Mouse (Mus musculus): ENCODE measurements around the gene Fastk. TPM values are rescaled to one million over a fixed set of nuclear protein-coding genes. Genes with fewer than 3 reads are reported as not detected.
"Not testable (repeated sequence)": the region's sequence is repeated elsewhere in the genome, so short reads cannot be mapped to it uniquely, and the experiment has no call there.

Fastk gene
- polyA plus RNA-seq, 1 experiment from 2014 or later: 125 TPM

DNA sequence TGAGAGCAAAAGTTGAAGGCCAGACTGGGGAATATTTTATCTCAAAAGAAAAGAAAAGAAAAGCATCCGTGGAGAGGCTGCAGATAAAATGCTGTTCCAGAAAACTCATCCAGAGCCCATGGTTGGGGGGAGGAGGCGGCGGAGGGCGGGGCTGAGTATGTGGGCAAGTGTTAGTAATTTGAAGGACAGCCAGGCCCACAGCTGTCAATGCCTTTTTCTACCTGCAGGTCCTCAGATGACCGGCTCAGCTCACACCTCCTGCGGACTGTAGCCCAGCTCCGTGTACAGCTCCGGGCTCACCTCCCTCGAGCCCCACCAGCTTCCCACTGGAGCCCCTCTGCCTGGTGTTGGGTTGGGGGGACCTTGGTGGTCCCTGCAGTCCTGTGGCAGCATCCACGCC is 45.4 kb downstream of the Fastk start:
- Histone ChIP-seq H3K9me3 (replicated peaks) (no peaks in the 10 kb centered on the region), H3K27ac (no peak overlapping the region), H3K4me1 (0 out of 2 replicates have a peak, but pooled peaks cover 8% of the 10 kb centered on the region), H3K27me3 (no peaks in the 10 kb centered on the region), H3K9ac (no peak overlapping the region), H3K4me2 (no peak overlapping the region), H3K4me3 (replicated peaks) (no peak overlapping the region), H3K36me3 (peaks cover 51% of the 10 kb centered on the region)
- no peak for ATAC-seq (replicated peaks; ENCODE audit: low FRiP score)
- WGBS: 89% methylated on average over 10 of the region's 10 CpGs

DNA sequence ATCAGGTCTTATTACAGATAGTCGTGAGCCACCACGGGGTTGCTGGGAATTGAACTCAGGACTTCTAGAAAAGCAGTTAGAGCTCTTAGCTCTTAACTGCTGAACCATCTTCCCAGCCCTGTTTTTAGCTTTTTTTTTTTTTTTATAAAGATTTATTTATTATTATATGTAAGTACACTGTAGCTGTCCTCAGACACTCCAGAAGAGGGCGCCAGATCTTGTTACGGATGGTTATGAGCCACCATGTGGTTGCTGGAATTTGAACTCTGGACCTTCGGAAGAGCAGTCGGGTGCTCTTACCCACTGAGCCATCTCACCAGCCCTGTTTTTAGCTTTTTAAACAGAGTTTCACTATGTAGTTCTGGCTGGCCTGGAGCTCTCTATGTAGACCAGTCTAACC is 48.8 kb downstream of the Fastk start:
- not testable (repeated sequence) for H3K4me3 ChIP-seq (replicated peaks); ATAC-seq (replicated peaks; ENCODE audit: low FRiP score); H3K27me3 ChIP-seq; H3K9ac ChIP-seq; H3K27ac ChIP-seq; H3K4me2 ChIP-seq; H3K9me3 ChIP-seq (replicated peaks)
- Histone ChIP-seq H3K36me3 (peaks cover 17% of the 10 kb centered on the region), H3K4me1 (peaks cover 20% of the 10 kb centered on the region)
- 91% methylated on average over 6 of the region's 6 CpGs for WGBS

DNA sequence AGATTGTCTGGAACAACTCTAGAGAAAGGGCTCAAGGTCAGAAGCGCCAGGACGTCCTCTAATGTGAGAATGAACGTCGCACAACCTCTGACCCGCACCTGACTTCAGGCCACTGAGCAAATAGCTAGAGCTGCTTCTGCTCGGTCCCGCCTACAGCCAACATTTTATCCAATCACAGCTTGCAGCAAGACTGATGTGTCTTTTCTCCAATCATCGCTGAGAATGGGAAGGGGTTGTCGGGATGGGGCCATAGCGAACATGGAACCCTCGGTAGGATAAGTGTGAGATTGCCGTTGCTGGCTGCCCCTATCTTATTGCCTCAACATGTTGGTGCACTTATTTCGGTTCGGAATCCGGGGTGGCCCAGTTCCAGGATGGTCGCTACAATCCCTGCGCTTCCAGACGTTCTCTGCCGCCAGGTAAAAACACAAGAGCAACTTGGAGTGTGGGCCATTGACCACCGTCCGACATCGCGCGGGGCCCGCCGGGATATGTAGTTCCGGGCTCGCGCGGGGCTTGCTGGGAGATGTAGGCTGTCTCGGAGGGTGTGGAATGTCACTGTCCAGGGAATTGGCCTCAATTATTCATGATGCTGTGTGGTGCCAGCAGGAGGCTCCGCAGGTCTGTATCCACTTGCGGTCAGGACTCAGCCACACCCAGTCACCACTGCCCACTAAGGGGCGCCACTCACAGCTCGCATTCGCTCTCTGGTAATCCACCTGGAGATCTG is 50.8 kb downstream of the Fastk start:
- ATAC-seq (replicated peaks; ENCODE audit: low FRiP score): peak; percentile 97
- Histone ChIP-seq H3K4me1 (peaks cover 25% of the 10 kb centered on the region), H3K27ac (peak overlapping the region; percentile 85), H3K27me3 (no peaks in the 10 kb centered on the region), H3K4me3 (replicated peaks) (peak overlapping the region; percentile 67), H3K36me3 (no peaks in the 10 kb centered on the region), H3K9me3 (replicated peaks) (no peaks in the 10 kb centered on the region), H3K9ac (peak overlapping the region; percentile 45), H3K4me2 (peak overlapping the region; percentile 60)
- 1% methylated on average over 36 of the region's 36 CpGs for WGBS

DNA sequence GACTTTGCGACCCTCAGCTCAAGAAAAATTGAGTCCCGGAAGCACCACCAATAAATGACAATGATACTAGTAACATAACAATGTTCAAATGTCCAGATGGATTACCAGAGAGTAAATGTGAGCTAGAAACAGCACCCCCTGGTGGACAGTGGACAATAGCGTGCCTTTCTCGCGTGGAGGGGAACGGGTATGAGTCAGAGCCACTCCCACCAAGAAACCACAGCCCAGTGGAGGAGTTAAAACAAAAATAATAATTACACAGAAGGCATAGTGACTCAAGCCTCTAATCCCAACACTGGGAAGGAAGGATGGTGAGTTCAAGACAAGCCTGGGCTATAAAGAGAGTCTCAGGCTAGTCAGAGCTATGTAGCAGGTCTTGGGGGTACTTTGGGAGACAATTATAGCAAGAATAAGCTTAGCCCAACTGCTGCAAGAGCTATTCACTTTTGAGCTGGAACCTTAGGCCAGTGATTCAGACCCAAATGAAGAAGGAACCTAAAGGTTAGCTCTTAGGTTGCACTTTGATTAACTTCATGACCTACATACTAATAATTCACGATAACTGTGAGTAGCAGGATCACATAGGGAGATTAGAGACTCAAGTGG is 51.6 kb downstream of the Fastk start, which contains the start of gene Abcb8:
Abcb8 (plus strand) TSS at position 272 of the 606 bp plus-strand sequence.
- Histone ChIP-seq H3K9me3 (replicated peaks) (no peaks in the 10 kb centered on the region), H3K4me2 (peak within 1 kb of the TSS; percentile 60), H3K27ac (peak within 1 kb of the TSS; percentile 85), H3K4me3 (replicated peaks) (peak within 1 kb of the TSS; percentile 67), H3K4me1 (peaks cover 32% of the 10 kb centered on the region), H3K27me3 (peaks cover 4% of the 10 kb centered on the region), H3K36me3 (no peaks in the 10 kb centered on the region), H3K9ac (peak within 1 kb of the TSS; percentile 45)
- 22% methylated on average over 7 of the region's 7 CpGs for WGBS
- no peak for ATAC-seq (replicated peaks; ENCODE audit: low FRiP score)

DNA sequence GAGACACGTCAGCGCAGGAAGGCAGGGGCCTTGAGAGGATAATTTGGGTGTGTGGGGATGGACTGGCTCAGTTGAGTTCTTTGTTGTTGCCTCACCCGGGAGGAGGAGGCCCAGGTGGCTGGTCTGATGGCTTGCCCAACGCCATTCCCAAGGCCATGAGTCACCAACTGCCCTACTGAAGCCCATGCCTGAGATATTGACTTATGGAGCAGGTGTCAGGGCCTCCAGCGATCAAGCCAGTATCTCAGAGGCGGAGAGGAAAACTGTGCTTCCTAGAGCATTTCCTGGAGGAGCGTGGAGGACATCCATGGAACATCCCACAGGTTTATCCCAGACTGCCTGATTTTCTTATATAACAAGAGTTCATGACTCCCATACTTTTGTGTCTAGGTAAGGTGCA is 52.4 kb downstream of the Fastk start:
- Histone ChIP-seq H3K4me3 (replicated peaks) (no peak overlapping the region), H3K4me2 (no peak overlapping the region), H3K36me3 (no peaks in the 10 kb centered on the region), H3K9ac (no peak overlapping the region), H3K27me3 (peaks cover 12% of the 10 kb centered on the region), H3K4me1 (peaks cover 40% of the 10 kb centered on the region), H3K9me3 (replicated peaks) (no peaks in the 10 kb centered on the region), H3K27ac (no peak overlapping the region)
- 70% methylated on average over 7 of the region's 7 CpGs for WGBS
- no peak for ATAC-seq (replicated peaks; ENCODE audit: low FRiP score)

DNA sequence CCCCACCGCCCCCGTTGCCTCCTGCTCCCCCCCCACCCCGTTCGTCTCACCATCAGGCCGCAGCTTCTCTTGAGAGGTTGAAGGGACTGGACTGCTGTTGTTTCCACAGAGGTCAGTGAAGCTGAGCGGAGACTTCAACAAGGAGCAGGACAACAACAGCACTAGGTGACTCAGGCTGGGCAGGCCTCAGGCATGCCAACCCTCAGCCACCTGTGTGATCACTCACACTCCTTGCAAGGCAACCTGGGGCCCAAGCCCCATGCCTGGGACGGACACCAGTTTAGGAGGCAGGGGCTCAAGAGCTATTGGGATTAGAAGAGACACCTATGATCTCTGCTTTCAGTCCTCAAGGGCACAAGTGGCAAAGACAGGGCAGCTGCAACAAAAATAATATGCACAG is 53.2 kb downstream of the Fastk start, which contains the start of gene Atg9b:
Atg9b (minus strand) TSS at position 280 of the 400 bp plus-strand sequence.
- Histone ChIP-seq H3K4me3 (replicated peaks) (no peak within 1 kb of the TSS), H3K36me3 (no peaks in the 10 kb centered on the region), H3K27ac (no peak within 1 kb of the TSS), H3K4me1 (peaks cover 49% of the 10 kb centered on the region), H3K4me2 (no peak within 1 kb of the TSS), H3K27me3 (peaks cover 19% of the 10 kb centered on the region), H3K9ac (no peak within 1 kb of the TSS), H3K9me3 (replicated peaks) (no peaks in the 10 kb centered on the region)
- 86% methylated on average over 7 of the region's 7 CpGs for WGBS
- no peak for ATAC-seq (replicated peaks; ENCODE audit: low FRiP score)

DNA sequence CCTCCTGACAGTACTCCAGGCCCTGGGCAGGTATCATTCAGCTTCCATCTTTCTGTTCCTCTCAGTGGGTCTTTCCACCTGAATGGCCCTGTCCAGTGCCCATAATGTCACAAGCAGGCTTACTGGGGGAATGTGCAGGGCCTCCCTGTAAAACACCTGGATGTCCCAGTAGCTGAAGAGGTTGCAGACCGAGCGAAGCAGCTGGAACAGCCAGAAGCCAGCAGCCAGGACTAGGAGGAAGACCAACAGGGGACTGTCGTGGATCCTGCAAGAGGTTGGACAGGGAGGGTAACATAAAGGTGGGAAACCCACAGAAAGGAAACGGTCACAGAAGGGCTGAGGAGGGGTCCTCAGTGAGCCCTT is 55.4 kb downstream of the Fastk start:
- WGBS: 74% methylated on average over 4 of the region's 4 CpGs
- Histone ChIP-seq H3K4me3 (replicated peaks) (no peak overlapping the region), H3K9ac (no peak overlapping the region), H3K9me3 (replicated peaks) (no peaks in the 10 kb centered on the region), H3K27ac (no peak overlapping the region), H3K27me3 (peaks cover 34% of the 10 kb centered on the region), H3K4me1 (peaks cover 49% of the 10 kb centered on the region), H3K36me3 (no peaks in the 10 kb centered on the region), H3K4me2 (no peak overlapping the region)
- no peak for ATAC-seq (replicated peaks; ENCODE audit: low FRiP score)

DNA sequence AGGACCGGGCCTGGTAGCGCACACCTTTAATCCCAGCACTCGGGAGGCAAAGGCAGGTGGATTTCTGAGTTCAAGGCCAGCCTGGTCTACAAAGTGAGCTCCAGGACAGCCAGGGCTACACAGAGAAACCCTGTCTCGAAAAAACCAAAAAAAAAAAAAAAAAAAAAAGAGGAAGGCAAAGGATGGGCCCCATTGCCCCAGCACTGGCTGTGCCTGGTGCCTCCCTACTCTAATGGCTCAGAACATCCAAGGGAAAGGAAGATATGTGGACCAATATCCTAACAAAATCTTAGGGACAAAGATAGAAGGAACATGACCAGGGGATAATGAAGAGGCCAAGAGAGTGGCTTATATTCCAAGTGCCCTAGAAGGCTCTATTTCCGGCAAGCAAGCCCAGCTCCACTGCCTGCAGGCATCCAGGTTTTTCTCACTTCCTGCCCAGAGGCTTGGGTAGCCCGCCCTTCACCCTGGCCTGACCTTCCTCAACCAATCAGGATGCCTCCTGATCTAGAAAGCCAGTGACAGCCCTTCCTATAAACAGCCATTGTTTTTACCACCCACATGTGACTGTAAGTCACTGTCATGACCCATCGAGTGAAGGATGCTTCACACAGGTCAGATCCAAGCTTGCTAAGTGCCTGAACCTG is 56.0 kb downstream of the Fastk start:
- H3K4me2 ChIP-seq: no peak overlapping the region
- H3K27ac ChIP-seq: no peak overlapping the region
- H3K9me3 ChIP-seq (replicated peaks): no peaks in the 10 kb centered on the region
- WGBS: 57% methylated on average over 7 of the region's 7 CpGs
- no peak overlapping the region for H3K4me3 ChIP-seq (replicated peaks)
- peaks cover 54% of the 10 kb centered on the region for H3K4me1 ChIP-seq
- peaks cover 38% of the 10 kb centered on the region for H3K27me3 ChIP-seq
- no peak for ATAC-seq (replicated peaks; ENCODE audit: low FRiP score)
- no peaks in the 10 kb centered on the region for H3K36me3 ChIP-seq
- H3K9ac ChIP-seq: no peak overlapping the region

Other genes starting within 250 kb of the Fastk start
- 7.1 and 7.2 TPM in 2 replicates for gene Kcnh2, start 93.7 kb downstream of the Fastk start, polyA plus RNA-seq (2015; fragmentation: Nextera tagmentation; extraction: Ambion mirVana)
- gene Nos3, start 80.5 kb downstream of the Fastk start, polyA plus RNA-seq (2015; fragmentation: Nextera tagmentation; extraction: Ambion mirVana): 15.4 and 18.4 TPM in 2 replicates
- 0.82 and 1.1 TPM in 2 replicates for gene Atg9b, start 53.1 kb downstream of the Fastk start, polyA plus RNA-seq (2015; fragmentation: Nextera tagmentation; extraction: Ambion mirVana)
- 59.2 and 62.0 TPM in 2 replicates for gene Abcb8, start 51.6 kb downstream of the Fastk start, polyA plus RNA-seq (2015; fragmentation: Nextera tagmentation; extraction: Ambion mirVana)
- gene Asic3, start 31.9 kb downstream of the Fastk start, polyA plus RNA-seq (2015; fragmentation: Nextera tagmentation; extraction: Ambion mirVana): 0.39 and 0.53 TPM in 2 replicates
- gene Cdk5, start 21.8 kb downstream of the Fastk start, polyA plus RNA-seq (2015; fragmentation: Nextera tagmentation; extraction: Ambion mirVana): 50.1 and 52.2 TPM in 2 replicates
- gene Slc4a2, start 21.4 kb downstream of the Fastk start, polyA plus RNA-seq (2015; fragmentation: Nextera tagmentation; extraction: Ambion mirVana): 42.3 and 42.7 TPM in 2 replicates
- gene Tmub1, start 2.6 kb upstream of the Fastk start, polyA plus RNA-seq (2015; fragmentation: Nextera tagmentation; extraction: Ambion mirVana): 25.2 and 26.5 TPM in 2 replicates
- 18.8 and 21.0 TPM in 2 replicates for gene Agap3, start 6.9 kb upstream of the Fastk start, polyA plus RNA-seq (2015; fragmentation: Nextera tagmentation; extraction: Ambion mirVana)
- gene Gbx1, start 81.9 kb upstream of the Fastk start, polyA plus RNA-seq (2015; fragmentation: Nextera tagmentation; extraction: Ambion mirVana): 0.04 and 0.10 TPM in 2 replicates
- gene Asb10, start 95.7 kb upstream of the Fastk start, polyA plus RNA-seq (2015; fragmentation: Nextera tagmentation; extraction: Ambion mirVana): 0.61 and 0.67 TPM in 2 replicates
- 0.23 TPM in 2 replicates for gene 4931409K22Rik, start 111.5 kb upstream of the Fastk start, polyA plus RNA-seq (2015; fragmentation: Nextera tagmentation; extraction: Ambion mirVana)
- gene Abcf2, start 132.2 kb upstream of the Fastk start, polyA plus RNA-seq (2015; fragmentation: Nextera tagmentation; extraction: Ambion mirVana): 118 TPM in 2 replicates
- 23.2 and 24.7 TPM in 2 replicates for gene Chpf2, start 141.5 kb upstream of the Fastk start, polyA plus RNA-seq (2015; fragmentation: Nextera tagmentation; extraction: Ambion mirVana)
- 26.5 and 33.4 TPM in 2 replicates for gene Smarcd3, start 179.1 kb upstream of the Fastk start, polyA plus RNA-seq (2015; fragmentation: Nextera tagmentation; extraction: Ambion mirVana)
- 40.3 and 41.2 TPM in 2 replicates for gene Nub1, start 240.2 kb upstream of the Fastk start, polyA plus RNA-seq (2015; fragmentation: Nextera tagmentation; extraction: Ambion mirVana)